Mouse (Mus musculus): Measurements from ENCODE around the gene Bloc1s3. TPM values are rescaled to one million over a fixed set of nuclear protein-coding genes. Genes with fewer than 3 reads are reported as not detected.

Bloc1s3 gene
- total and polyA plus RNA-seq, 2 experiments from 2014 or later: 5.1 to 17.3 TPM

DNA sequence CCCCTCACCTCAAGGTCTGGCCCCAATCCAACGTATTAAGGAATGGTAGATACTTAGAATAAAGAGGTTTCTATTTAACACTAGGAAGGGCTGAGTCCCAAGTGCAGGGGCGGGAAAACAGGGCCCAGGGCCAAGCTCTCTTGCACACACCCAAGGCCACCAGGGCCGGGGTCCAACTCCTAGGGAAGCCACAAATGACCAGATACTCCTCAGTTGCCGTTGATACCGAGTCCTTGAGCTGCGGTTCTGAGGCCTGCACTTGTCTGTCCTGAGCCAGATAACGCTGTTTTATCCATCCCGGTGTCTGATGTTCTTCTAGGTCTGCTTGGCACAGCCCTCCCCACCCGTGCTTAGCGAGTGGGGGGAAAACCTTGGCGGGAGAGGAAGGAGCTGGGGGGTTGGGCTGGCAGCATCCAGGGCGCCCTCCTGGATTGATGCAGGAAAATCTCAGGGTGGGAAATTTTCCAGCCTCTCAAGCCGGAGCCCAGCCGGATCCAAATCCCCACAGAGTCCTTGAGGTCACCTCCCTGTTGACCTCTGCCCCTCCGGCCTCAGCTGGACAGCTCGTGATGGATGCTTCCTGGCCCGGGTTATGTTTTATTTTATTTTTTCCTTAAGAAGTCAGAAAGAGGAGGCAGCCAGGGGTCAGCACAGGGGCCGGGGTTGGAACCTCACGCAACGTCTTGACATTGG, 12.5 kb downstream of the Bloc1s3 start:
- TF ChIP-seq CTCF (IDR thresholded peaks at IDR 0.05; ENCODE audit: low read depth): no peak
- 78% methylated on average over 20 of the region's 20 CpGs for WGBS

DNA sequence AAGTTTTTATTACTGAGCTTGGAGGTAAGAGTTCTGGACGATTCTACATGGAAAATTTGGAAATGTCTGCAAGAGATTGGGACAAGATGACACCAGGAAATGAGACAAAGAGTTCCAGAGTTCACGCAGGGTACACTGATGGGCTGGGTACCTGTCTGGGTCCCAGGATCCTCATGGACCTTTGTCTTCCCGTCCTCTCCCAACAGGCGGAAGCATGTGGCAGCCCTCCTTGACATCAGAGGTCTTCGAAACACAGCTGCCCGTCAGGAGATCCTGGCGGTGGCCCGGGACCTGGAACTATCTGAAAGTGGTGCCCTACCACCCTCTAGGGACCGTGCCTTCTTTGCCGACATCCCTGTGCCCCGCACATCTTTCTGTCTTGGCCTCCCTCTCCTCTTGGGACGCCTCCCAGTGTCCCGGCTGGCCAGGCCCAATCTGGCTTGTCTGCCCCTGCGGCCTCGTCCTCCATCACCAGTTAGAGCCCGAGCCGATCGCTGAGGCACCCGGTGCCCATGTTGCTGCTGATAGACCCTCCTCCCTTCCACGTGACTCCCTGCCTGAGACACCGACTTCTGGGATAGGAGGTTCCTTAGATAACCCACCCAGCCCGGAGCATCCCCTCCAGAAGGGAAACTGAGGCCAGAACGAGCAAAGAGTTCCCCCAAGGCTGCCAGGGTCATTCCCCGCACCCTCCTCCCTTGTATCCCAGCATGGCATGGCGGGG, 13.3 kb downstream of the Bloc1s3 start:
- ATAC-seq: no peak

More for the DNA sequence above, 12.5 kb downstream of the Bloc1s3 start:
- no peak overlapping the region for H3K9ac ChIP-seq
- H3K4me1 ChIP-seq (ENCODE audit: insufficient read depth): no peaks in the 10 kb centered on the region
- no peak overlapping the region for H3K4me3 ChIP-seq (ENCODE audit: low read depth, low read length)
- H3K27me3 ChIP-seq (ENCODE audit: insufficient read depth, low read length): peaks cover 12% of the 10 kb centered on the region
- no peaks in the 10 kb centered on the region for H3K9me3 ChIP-seq (ENCODE audit: low read length)
- ATAC-seq: no peak
- DNase-seq: no peak
- no peak overlapping the region for H3K4me2 ChIP-seq (ENCODE audit: low read depth)
- H3K36me3 ChIP-seq (ENCODE audit: insufficient read depth): no peaks in the 10 kb centered on the region
- H3K27ac ChIP-seq (ENCODE audit: low read depth, low read length): no peak overlapping the region

DNA sequence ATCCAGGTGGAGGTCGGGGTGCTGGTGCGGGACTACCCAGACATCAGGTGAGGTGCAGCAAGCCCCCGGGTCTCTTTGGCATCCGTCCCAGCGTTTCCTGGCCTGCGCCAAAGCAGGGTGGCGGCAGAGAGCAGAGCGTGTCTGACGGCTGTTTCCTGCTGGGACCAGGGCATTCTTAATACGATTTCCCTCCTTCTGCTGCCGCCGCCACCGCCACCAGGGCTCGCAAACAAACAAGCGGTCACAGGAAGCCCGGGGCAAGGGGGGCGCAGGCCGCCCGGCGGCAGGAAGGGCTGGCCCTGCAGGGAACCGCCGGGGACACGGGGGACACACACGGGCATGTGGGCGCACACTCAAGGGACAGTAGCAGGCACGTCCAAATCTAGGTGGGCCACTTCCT, 16.4 kb downstream of the Bloc1s3 start:
- Histone ChIP-seq H3K4me3 (ENCODE audit: low read depth, low read length) (no peak overlapping the region), H3K4me2 (ENCODE audit: low read depth) (no peak overlapping the region; the same call in 1 of the 2 replicates), H3K9me3 (ENCODE audit: low read length) (no peaks in the 10 kb centered on the region), H3K9ac (no peak overlapping the region), H3K4me1 (ENCODE audit: insufficient read depth) (no peaks in the 10 kb centered on the region), H3K27me3 (ENCODE audit: insufficient read depth, low read length) (peaks cover 34% of the 10 kb centered on the region), H3K36me3 (ENCODE audit: insufficient read depth) (no peaks in the 10 kb centered on the region), H3K27ac (ENCODE audit: low read depth, low read length) (no peak overlapping the region)
- WGBS: 6% methylated on average over 26 of the region's 26 CpGs
- TF ChIP-seq CTCF (IDR thresholded peaks at IDR 0.05; ENCODE audit: low read depth): peak; percentile 40
- DNase-seq (no peak), ATAC-seq (no peak)

More for the DNA sequence above, 13.3 kb downstream of the Bloc1s3 start:
- H3K9me3 ChIP-seq (ENCODE audit: low read length): no peaks in the 10 kb centered on the region
- DNase-seq: no peak
- TF ChIP-seq CTCF (IDR thresholded peaks at IDR 0.05; ENCODE audit: low read depth): no peak
- no peak overlapping the region for H3K4me2 ChIP-seq (ENCODE audit: low read depth)
- no peaks in the 10 kb centered on the region for H3K4me1 ChIP-seq (ENCODE audit: insufficient read depth)
- 86% methylated on average over 25 of the region's 25 CpGs for WGBS
- H3K36me3 ChIP-seq (ENCODE audit: insufficient read depth): no peaks in the 10 kb centered on the region
- peaks cover 18% of the 10 kb centered on the region for H3K27me3 ChIP-seq (ENCODE audit: insufficient read depth, low read length)
- H3K4me3 ChIP-seq (ENCODE audit: low read depth, low read length): no peak overlapping the region
- no peak overlapping the region for H3K27ac ChIP-seq (ENCODE audit: low read depth, low read length)
- H3K9ac ChIP-seq: no peak overlapping the region

DNA sequence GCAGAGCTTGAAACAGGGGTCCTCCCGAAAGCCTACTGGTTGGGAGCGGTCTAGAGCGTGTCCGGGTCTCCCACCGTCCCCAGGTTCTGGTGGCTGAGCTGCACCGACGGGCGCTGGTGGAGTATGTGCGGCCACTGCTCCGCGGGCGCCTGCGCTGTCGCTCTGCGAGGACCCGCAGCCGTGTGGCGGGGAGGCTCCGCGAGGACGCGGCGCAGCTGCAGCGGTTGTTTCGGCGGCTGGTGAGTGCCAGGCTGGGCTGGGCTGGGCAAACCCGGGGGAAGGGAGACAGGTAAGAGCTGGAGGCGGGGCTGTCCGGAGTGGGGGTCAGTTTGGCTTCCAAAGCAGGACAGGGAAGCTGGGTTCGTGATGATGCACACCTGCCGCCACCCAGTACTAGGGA, 18.6 kb downstream of the Bloc1s3 start:
- peak; percentile 45; the same call in 1 of the 2 replicates for ATAC-seq

DNA sequence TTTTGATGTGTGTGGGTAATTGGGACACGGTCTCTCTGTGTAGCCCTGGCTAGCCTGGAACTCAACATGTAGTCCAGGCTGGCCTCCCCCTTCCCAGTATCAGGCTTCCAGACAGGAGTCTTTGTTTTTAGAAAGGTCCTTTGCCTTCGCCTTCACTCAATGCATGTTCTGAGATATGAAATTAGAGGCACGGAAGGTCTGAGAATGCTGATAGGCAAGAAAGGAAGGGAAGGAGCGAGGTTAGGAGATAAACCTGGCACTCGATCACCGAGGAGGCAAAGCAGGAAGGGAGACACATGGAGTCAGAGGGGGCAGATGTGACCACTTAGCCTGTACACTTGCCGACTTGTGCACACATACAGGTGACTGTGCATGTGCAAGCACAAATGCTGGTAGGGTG, 21.6 kb downstream of the Bloc1s3 start:
- no peak overlapping the region for H3K4me3 ChIP-seq (ENCODE audit: low read depth, low read length)
- WGBS: 91% methylated on average over 7 of the region's 7 CpGs
- H3K36me3 ChIP-seq (ENCODE audit: insufficient read depth): no peaks in the 10 kb centered on the region
- H3K4me1 ChIP-seq (ENCODE audit: insufficient read depth): no peaks in the 10 kb centered on the region
- H3K4me2 ChIP-seq (ENCODE audit: low read depth): no peak overlapping the region
- ATAC-seq (no peak), DNase-seq (no peak)
- no peak for TF ChIP-seq CTCF (IDR thresholded peaks at IDR 0.05; ENCODE audit: low read depth)
- peaks cover 31% of the 10 kb centered on the region for H3K27me3 ChIP-seq (ENCODE audit: insufficient read depth, low read length)
- no peak overlapping the region for H3K9ac ChIP-seq
- no peaks in the 10 kb centered on the region for H3K9me3 ChIP-seq (ENCODE audit: low read length)
- H3K27ac ChIP-seq (ENCODE audit: low read depth, low read length): no peak overlapping the region

More for the DNA sequence above, 18.6 kb downstream of the Bloc1s3 start:
- no peaks in the 10 kb centered on the region for H3K36me3 ChIP-seq (ENCODE audit: insufficient read depth)
- H3K9me3 ChIP-seq (ENCODE audit: low read length): no peaks in the 10 kb centered on the region
- no peak overlapping the region for H3K27ac ChIP-seq (ENCODE audit: low read depth, low read length)
- no peaks in the 10 kb centered on the region for H3K4me1 ChIP-seq (ENCODE audit: insufficient read depth)
- H3K4me2 ChIP-seq (ENCODE audit: low read depth): peak overlapping the region; percentile 44
- H3K9ac ChIP-seq: peak overlapping the region; percentile 18; the same call in 1 of the 2 replicates
- WGBS: 5% methylated on average over 30 of the region's 31 CpGs
- peaks cover 34% of the 10 kb centered on the region for H3K27me3 ChIP-seq (ENCODE audit: insufficient read depth, low read length)
- peak overlapping the region; percentile 21 for H3K4me3 ChIP-seq (ENCODE audit: low read depth, low read length)
- TF ChIP-seq CTCF (IDR thresholded peaks at IDR 0.05; ENCODE audit: low read depth): no peak
- peak; percentile 32 for DNase-seq

DNA sequence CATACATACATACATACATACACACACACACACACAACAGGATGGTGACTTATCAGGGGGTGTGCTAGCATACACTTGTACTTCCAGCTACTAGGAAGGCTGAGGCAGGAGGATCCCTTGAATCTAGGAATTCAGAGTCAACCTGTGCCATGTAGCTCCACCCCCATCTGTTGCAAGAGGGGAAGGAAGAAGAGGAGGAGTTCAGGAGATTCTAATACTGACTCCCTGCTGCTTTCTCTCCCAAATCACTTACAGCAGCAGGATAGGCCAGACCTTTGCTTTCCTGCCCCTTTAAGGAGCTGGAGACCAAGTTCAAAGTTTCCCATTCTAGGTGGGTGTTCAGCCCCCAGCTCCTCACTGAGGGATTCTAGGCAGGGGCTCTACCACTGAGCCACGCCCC, 22.7 kb downstream of the Bloc1s3 start:
- no peak overlapping the region for H3K4me2 ChIP-seq (ENCODE audit: low read depth)
- H3K4me1 ChIP-seq (ENCODE audit: insufficient read depth): no peaks in the 10 kb centered on the region
- H3K9ac ChIP-seq: no peak overlapping the region
- no peak for TF ChIP-seq CTCF (IDR thresholded peaks at IDR 0.05; ENCODE audit: low read depth)
- no peaks in the 10 kb centered on the region for H3K36me3 ChIP-seq (ENCODE audit: insufficient read depth)
- H3K9me3 ChIP-seq (ENCODE audit: low read length): no peaks in the 10 kb centered on the region
- DNase-seq (no peak), ATAC-seq (no peak)
- peaks cover 20% of the 10 kb centered on the region for H3K27me3 ChIP-seq (ENCODE audit: insufficient read depth, low read length)
- no peak overlapping the region for H3K27ac ChIP-seq (ENCODE audit: low read depth, low read length)
- 70% methylated on average over 1 of the region's 1 CpGs for WGBS
- no peak overlapping the region for H3K4me3 ChIP-seq (ENCODE audit: low read depth, low read length)

DNA sequence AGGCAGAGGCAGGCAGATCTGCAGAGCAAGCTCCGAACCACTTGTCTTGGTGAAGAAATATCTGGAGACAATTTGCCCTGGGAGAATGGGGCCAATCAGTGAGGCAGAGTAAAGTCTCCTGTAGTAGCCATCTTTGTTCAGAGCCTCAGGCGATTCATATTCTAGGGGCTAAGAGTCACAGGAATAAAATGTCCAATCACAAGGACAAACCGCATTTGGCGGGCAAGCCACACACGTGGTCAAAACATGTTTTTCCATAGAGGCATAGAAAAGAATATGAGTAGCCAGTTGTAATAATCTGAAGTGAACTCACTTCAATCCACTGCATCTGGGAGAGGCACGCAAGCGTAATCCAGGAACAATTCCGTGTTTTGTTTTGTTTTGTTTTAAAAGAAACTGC, 24.9 kb downstream of the Bloc1s3 start:
- no peak for DNase-seq
- no peaks in the 10 kb centered on the region for H3K9me3 ChIP-seq (ENCODE audit: low read length)
- no peak overlapping the region for H3K27ac ChIP-seq (ENCODE audit: low read depth, low read length)
- H3K4me2 ChIP-seq (ENCODE audit: low read depth): no peak overlapping the region
- no peak for ATAC-seq
- WGBS: 83% methylated on average over 8 of the region's 8 CpGs
- peaks cover 3% of the 10 kb centered on the region; the same call in 1 of the 2 replicates for H3K27me3 ChIP-seq (ENCODE audit: insufficient read depth, low read length)
- H3K36me3 ChIP-seq (ENCODE audit: insufficient read depth): no peaks in the 10 kb centered on the region
- H3K9ac ChIP-seq: no peak overlapping the region
- no peak for TF ChIP-seq CTCF (IDR thresholded peaks at IDR 0.05; ENCODE audit: low read depth)
- H3K4me3 ChIP-seq (ENCODE audit: low read depth, low read length): no peak overlapping the region
- H3K4me1 ChIP-seq (ENCODE audit: insufficient read depth): no peaks in the 10 kb centered on the region

Data from forebrain, postnatal 0 days (tissue).